Mouse (Mus musculus): ENCODE measurements around the gene Col4a4.

Gene Col4a4

GRCm38 (mm10) chr1:82544419-82545185 lies 42.0 kb downstream of the Col4a4 start:
- no peak for TF ChIP-seq GATA4 (IDR thresholded peaks at IDR 0.05; ENCODE audit: insufficient replicate concordance, low read length)

DNA sequence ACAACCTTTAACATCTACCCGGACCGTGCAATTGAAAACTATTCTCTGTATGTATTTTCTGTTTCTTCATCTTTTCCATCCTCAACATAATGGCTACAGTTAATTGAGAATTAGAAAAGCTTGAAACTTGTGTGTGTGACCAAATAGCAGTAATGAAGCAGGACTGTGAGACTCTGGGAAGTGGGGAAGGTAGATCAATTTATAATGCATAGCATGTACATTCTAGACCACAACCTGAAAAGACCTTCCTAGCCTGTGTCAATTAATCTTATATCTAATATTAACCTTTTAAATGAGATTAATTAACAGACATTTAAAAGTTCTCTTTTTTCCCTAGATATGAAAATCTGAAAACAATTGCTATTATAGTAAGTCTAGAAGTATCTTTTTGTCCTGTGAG lies 42.7 kb downstream of the Col4a4 start:
- no peak for TF ChIP-seq GATA4 (IDR thresholded peaks at IDR 0.05; ENCODE audit: insufficient replicate concordance, low read length)

DNA sequence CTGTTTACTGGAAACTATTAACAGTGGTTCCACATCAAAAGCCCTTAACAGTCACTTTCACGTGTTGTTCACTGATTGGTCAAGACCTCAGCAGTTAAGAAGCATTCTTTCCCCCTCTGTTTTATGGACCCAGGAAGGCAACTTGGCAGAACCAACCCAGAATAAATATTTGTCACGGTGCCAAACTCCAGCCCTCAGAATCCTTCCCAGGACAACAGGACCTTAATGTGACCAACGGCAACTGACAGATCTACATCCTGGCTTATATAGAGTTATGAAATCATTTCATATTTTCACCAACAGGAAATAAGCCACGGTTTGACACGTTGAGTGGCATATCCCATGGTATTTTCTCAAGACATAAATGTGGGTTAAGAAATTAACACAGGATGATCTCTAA lies 46.6 kb downstream of the Col4a4 start:
- no peak for TF ChIP-seq GATA4 (IDR thresholded peaks at IDR 0.05; ENCODE audit: insufficient replicate concordance, low read length)

DNA sequence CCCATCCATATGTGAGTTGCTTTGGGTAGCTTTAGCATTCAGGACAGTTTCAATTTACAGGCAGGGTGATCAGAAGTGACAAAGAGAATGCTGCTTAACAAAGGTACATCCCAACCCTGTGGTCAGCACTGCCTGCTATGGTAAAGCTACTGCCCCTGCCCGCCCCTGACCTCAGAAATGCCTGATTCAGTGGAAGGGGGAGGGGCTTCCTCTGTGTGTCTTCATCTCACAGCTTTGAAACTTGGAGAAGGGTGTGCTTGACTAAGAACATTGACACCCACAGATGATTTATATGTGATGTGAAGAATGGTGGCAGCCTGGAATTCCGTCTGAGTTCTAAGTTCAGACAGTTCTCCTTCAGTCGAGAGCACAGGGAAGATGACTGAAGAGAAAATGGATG lies 48.8 kb downstream of the Col4a4 start:
- TF ChIP-seq GATA4 (IDR thresholded peaks at IDR 0.05; ENCODE audit: insufficient replicate concordance, low read length) = no peak

GRCm38 (mm10) chr1:82536515-82537174 lies 50.0 kb downstream of the Col4a4 start:
- no peak for TF ChIP-seq GATA4 (IDR thresholded peaks at IDR 0.05; ENCODE audit: insufficient replicate concordance, low read length)

GRCm38 (mm10) chr1:82527931-82528330 lies 58.7 kb downstream of the Col4a4 start:
- no peak for TF ChIP-seq GATA4 (IDR thresholded peaks at IDR 0.05; ENCODE audit: insufficient replicate concordance, low read length)

DNA sequence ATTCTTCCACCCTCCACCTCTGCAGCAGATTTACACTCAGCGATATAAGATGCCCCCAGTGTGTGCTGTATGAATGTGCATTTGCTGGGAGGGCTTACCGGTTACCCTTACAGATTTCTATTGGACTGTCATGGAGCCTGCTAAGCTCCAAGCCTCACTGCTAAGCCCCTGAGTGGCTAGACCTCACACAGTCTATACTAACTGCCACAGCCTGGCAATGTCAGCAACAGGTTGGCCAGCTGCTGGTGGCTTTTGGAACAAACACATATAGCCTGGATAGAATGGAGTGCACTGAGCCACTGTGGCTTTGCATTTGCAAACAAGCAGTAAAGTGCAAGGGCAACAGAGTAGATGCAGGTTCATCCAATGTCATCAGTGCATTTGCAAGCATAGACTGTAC lies 94.7 kb downstream of the Col4a4 start:
- no peak for TF ChIP-seq GATA4 (IDR thresholded peaks at IDR 0.05; ENCODE audit: insufficient replicate concordance, low read length)

GRCm38 (mm10) chr1:82486371-82486770 lies 100.3 kb downstream of the Col4a4 start:
- TF ChIP-seq GATA4 (IDR thresholded peaks at IDR 0.05; ENCODE audit: insufficient replicate concordance, low read length) = no peak

GRCm38 (mm10) chr1:82482371-82482770 lies 104.3 kb downstream of the Col4a4 start:
- TF ChIP-seq GATA4 (IDR thresholded peaks at IDR 0.05; ENCODE audit: insufficient replicate concordance, low read length) = no peak

GRCm38 (mm10) chr1:82479696-82480487 lies 106.8 kb downstream of the Col4a4 start:
- no peak for TF ChIP-seq GATA4 (IDR thresholded peaks at IDR 0.05; ENCODE audit: insufficient replicate concordance, low read length)

DNA sequence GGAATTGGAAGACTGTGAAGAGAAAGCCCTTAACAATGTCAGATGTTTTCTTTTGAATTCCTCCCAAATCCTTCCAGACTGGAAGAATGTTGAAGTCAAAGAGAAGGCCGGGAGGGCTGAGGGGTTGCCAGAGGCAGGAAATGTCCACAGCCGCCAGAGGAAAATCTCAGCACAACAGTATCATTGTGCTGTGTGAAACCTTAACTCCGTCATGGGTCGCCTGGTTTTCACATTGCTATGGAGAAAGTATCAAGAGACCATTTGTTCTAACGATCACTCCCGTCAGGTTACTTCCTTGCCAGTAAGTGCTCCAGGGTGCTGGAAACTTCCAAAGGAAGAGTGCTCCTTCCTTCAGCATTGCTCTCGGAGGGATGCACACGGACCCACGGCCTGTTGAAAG lies 109.9 kb downstream of the Col4a4 start:
- TF ChIP-seq GATA4 (IDR thresholded peaks at IDR 0.05; ENCODE audit: insufficient replicate concordance, low read length) = no peak

DNA sequence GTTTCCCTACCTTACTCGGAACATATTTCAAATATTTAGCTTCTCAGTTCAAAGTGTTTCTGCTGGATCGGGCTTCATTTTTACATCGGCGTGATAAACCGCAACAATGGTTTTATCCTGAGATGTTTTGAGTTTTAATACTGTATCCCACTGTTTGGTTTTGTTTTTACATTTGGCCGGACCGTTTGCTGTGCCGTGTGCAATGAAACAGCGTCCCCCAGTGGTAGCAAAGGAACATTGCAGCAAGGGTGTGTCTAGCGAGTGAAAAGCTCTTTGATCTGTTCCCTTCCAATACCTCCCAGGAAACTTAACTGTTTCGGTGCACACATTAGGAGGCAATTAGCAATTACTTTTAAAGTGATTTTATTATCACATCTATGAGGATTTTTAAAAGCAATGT lies 110.4 kb downstream of the Col4a4 start:
- no peak for TF ChIP-seq GATA4 (IDR thresholded peaks at IDR 0.05; ENCODE audit: insufficient replicate concordance, low read length)

- TF ChIP-seq GATA4 (IDR thresholded peaks at IDR 0.05; ENCODE audit: insufficient replicate concordance, low read length) = no peak
Measured at GRCm38 (mm10) chr1:82475821-82476220, 110.8 kb downstream of the Col4a4 start.

DNA sequence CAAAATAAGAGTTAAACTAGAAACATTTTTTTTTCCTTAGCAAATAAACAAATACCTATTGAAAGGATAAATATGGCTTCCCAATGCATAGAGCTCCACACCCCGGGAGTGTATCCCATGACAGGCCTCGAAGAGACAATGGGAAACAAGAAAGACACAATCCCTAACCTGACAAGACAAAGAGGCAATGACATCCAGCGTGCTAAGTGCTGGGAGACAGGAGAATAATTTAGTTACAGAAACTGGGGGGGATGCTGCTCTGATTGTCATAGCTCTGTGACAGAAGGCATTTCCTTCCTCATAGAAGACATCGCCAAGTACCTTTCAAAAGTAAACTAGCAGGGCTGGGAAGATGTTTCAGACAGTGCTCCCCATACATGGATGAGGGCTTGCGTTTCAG lies 111.4 kb downstream of the Col4a4 start:
- no peak for TF ChIP-seq GATA4 (IDR thresholded peaks at IDR 0.05; ENCODE audit: insufficient replicate concordance, low read length)

DNA sequence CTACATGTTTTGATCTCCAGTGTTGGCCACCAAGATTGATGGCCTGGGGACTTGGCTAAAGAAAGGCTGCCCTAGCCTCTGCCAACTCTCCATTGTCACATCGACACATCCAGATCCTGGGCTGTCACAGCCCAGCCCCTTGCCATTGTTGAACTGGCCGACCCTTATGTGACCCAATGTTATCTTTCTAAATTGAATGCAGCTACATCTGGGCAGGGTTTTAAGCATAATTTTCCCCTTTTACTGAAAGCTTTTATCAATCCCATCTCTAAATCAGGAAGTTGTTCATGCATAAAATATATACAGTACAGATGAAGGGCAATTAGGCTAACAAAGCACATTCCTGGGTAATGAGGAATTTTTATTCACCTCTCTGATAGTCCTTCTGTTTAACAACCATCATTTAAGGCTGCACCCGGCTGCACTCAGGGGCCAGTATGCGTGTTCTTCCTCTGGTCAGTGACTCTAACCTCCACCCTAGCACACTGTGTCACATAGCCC lies 112.1 kb downstream of the Col4a4 start:
- TF ChIP-seq GATA4 (IDR thresholded peaks at IDR 0.05; ENCODE audit: insufficient replicate concordance, low read length) = no peak

GRCm38 (mm10) chr1:82473467-82473866 lies 113.2 kb downstream of the Col4a4 start:
- TF ChIP-seq GATA4 (IDR thresholded peaks at IDR 0.05; ENCODE audit: insufficient replicate concordance, low read length) = no peak

All from liver, adult (tissue).